Mouse (Mus musculus) G1E (cell line): ENCODE data around the gene Selenok. TPM values are rescaled to one million over a fixed set of nuclear protein-coding genes. Genes with fewer than 3 reads are reported as not detected.

Source experiments
- ATAC-seq: 2 replicates; pipeline ENCODE4 v1.8.0; 2016; ENCODE audit warnings: mild to moderate bottlenecking; ENCODE audit not compliant: insufficient number of reproducible peaks, poor library complexity, low FRiP score, severe bottlenecking; ENCODE audit errors: extremely low read depth
- DNase-seq: peaks from one replicate; pipeline ENCODE4 v3.0.0; 2012; ENCODE audit warnings: low spot score
- H3K27me3 ChIP-seq: 2 replicates; pipeline ENCODE4 v1.6.1; 2012; ENCODE audit warnings: mild to moderate bottlenecking, low read length, inconsistent platforms; ENCODE audit not compliant: insufficient read depth
- H3K36me3 ChIP-seq: replicated peaks from 2 replicates; pipeline ENCODE3; 2012; ENCODE audit warnings: mild to moderate bottlenecking, inconsistent platforms
- H3K4me1 ChIP-seq: 2 replicates; pipeline ENCODE4 v1.6.1; 2012; ENCODE audit warnings: low read depth, low read length, inconsistent platforms, mixed read lengths; ENCODE audit not compliant: insufficient read depth
- H3K4me3 ChIP-seq: 2 replicates; pipeline ENCODE4 v1.5.1; 2012; ENCODE audit warnings: low read depth, mild to moderate bottlenecking, inconsistent platforms, low read length, moderate library complexity, mixed read lengths
- H3K9me3 ChIP-seq: replicated peaks from 2 replicates; pipeline ENCODE4 v1.6.1; 2012; ENCODE audit warnings: inconsistent platforms
- CTCF ChIP-seq: IDR thresholded peaks from 2 replicates; pipeline ENCODE4 v1.5.1; 2012; ENCODE audit warnings: low read depth, low read length, inconsistent platforms, mixed read lengths
- GATA1 ChIP-seq: IDR thresholded peaks from 2 replicates; pipeline ENCODE4 v1.6.1; 2012; ENCODE audit warnings: borderline replicate concordance, low read length, inconsistent platforms, mixed read lengths
- GATA2 ChIP-seq: IDR thresholded peaks from 2 replicates; pipeline ENCODE4 v1.6.1; 2012; ENCODE audit warnings: low read depth, low read length, inconsistent platforms, borderline replicate concordance
- POLR2AphosphoS5 ChIP-seq: IDR thresholded peaks from 2 replicates; pipeline ENCODE4 v1.6.1; 2012; ENCODE audit warnings: low read depth, low read length, inconsistent platforms; ENCODE audit not compliant: insufficient replicate concordance
- TAL1 ChIP-seq: conservative IDR thresholded peaks from 2 replicates; pipeline ENCODE4 v1.6.1; 2012; ENCODE audit warnings: low read depth, low read length, inconsistent platforms, mixed read lengths
- polyA plus RNA-seq: library from polyadenylated mRNA; stranded (reverse); fragments of >175 nt; gene quantifications from 2 replicates; pipeline ENCODE4 v1.2.3, GENCODE M21; 2012
- total RNA-seq, 2 experiments: library from RNA; stranded (forward) in 1 of 2; stranded (reverse) in 1 of 2; fragments of 200-1000 nt in 1 of 2; fragments of >200 nt in 1 of 2; fragmentation: Nextera tagmentation in 1 of 2; gene quantifications; 2 replicates each; pipeline ENCODE4 v1.2.3; 2014 to 2017

Gene Selenok
- total and polyA plus RNA-seq, 3 experiments: 6.2 to 312 (median 49.4) TPM

DNA sequence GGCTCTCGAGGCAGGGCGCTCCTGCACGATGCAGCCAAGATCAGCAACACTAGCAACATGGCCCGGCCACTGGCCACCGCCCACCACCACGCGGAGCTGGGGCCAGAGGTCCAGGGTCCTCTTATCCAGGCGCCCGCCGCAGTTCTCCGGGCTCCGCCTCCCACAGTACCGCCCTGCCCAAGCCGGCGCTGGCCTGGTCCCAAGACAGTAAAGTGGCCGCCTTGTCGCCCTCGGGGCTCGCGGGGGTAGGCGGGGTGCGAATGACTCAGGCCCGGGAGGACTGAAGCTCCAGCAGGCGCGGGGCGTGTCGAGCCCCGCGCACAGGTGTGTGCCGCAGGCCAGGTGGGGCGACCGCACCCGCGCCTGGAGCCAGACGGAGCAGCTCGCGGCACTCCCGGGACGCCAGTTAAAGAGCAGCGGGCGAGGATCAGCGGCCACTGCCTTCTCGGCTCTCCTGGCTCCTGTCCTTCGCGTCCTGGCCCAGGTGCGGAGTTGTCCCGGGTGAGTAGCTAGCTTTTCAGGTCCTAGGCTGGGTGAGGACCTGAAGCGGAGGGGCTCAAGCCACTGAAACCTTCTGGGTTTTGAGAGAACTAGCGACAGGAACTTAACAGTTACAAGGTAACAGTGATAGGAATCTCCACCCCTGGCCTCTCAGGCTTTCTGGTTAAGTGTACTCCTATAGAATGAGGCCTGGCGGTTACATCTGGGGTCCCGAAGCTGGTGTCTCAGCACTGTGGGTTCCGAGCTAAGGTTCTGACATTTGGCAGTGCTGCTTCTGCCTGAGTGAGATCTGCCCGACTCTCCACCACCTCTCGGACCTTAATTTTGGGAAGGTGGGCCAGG, 40.8 kb downstream of the Selenok start, which contains the start of the genes Il17rb and Chdh:
TSS of gene Il17rb (minus strand) at position 164 of the 843 bp plus-strand sequence.
TSS of gene Chdh (plus strand) at position 291 of the 843 bp plus-strand sequence.
- Histone ChIP-seq H3K4me3 (no peak within 1 kb of the TSS), H3K9me3 (no peaks in the 10 kb centered on the region), H3K27me3 (peaks cover 14% of the 10 kb centered on the region), H3K4me1 (no peaks in the 10 kb centered on the region), H3K36me3 (no peaks in the 10 kb centered on the region)
- ATAC-seq (no peak), DNase-seq (no peak)
- TF ChIP-seq TAL1 (no peak), GATA1 (no peak), POLR2AphosphoS5 (no peak), GATA2 (no peak), CTCF (no peak)

DNA sequence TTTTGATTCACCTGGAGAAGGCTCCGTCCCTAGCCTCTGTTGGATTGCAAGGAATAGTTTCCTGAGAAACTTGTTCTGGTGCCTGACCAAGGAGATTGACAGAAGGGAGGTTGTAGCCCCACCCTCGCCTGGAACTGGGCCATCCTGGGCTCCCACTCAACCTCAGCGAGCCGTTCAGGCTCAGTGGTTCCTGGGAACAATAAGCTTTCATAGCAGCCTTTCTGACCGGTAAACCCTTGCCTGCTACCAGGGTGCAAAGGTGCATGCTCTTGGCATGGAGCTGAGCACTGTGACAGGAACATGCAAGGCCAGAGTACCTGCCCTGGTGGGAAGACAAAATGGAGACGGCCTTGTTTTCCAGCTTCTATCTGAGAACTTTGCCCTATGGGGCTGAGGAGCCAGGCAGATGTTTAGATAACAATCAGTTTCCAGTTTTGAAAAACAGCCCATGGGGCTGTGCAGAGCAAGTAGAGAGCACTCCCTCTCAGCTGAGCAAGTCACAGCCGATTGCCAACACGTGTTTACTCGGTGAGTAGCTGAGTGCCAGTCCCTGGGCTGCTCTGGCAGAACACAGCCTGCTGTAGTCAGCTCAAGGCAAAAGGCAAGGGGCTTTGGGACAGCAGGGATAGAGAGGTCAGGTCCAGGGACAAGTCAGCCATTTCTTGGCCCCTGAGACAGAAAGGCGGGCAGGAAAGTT, 41.9 kb downstream of the Selenok start:
- Histone ChIP-seq H3K27me3 (peaks cover 10% of the 10 kb centered on the region), H3K4me3 (no peak overlapping the region)
- no peak for TF ChIP-seq GATA2

DNA sequence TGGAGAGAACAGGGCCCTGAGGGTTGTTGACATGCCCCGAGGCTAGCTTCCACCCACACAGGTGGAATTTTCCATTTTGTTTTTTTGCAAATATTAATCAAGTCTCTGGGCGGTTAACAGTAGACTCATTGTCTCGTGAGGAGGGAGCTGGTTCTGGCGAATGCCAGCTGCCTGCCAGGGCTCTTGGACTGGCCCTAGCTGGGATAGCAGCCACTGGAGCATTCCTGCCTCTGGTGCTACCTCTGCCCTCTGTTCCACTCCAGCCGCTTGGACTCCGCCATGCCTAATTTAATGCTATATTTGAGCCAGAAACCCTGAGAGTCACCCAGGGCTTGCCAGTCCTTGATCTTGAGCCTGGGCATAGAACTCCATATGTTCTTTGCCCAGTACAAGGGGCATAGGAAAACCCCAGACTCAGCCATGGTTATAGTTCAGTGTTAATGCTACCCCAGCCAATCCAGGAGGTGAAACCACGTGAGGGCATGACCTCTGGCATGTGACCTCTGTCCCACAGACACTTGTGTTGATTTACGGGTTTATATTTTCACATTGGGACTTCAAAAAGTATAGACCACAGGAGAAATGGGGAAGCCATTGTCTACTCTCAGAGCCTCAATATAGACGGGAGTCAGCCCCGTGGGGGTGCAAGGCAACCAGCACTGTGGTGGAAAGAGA, 43.9 kb downstream of the Selenok start:
- no peak for ATAC-seq
- TF ChIP-seq TAL1 (no peak), GATA2 (no peak), CTCF (no peak), POLR2AphosphoS5 (no peak), GATA1 (no peak)
- H3K4me1 ChIP-seq: no peaks in the 10 kb centered on the region
- no peak overlapping the region for H3K4me3 ChIP-seq
- no peaks in the 10 kb centered on the region for H3K9me3 ChIP-seq
- no peaks in the 10 kb centered on the region for H3K36me3 ChIP-seq
- DNase-seq: no peak
- H3K27me3 ChIP-seq: peaks cover 10% of the 10 kb centered on the region; the same call in 1 of the 2 replicates

More for the DNA sequence above, 41.9 kb downstream of the Selenok start:
- Histone ChIP-seq H3K36me3 (no peaks in the 10 kb centered on the region), H3K9me3 (no peaks in the 10 kb centered on the region), H3K4me1 (no peaks in the 10 kb centered on the region)
- DNase-seq (no peak), ATAC-seq (no peak)

DNA sequence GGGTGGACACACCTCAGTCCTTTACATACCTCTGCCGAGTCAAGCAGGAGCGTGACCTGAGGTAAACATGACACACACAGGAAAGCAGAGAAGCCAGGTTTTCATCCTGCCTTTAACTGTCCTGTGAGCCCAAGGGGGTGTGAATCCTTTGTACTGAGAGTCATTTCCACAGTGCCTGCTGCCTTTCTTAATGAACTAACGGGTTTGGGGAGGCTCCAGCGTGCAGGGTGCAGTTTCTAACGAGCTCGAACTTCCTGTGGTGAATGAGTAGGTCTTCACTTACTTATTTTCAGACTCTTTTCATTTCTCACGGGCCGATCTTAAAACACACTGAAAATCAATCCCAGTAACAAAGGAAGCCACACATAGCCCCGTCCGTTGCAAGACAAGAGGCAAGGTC, 46.4 kb downstream of the Selenok start:
- ATAC-seq: no peak
- no peaks in the 10 kb centered on the region for H3K9me3 ChIP-seq
- TF ChIP-seq TAL1 (no peak), CTCF (no peak), POLR2AphosphoS5 (no peak), GATA2 (no peak), GATA1 (no peak)
- H3K4me3 ChIP-seq: no peak overlapping the region
- peaks cover 10% of the 10 kb centered on the region; the same call in 1 of the 2 replicates for H3K27me3 ChIP-seq
- no peaks in the 10 kb centered on the region for H3K36me3 ChIP-seq
- no peaks in the 10 kb centered on the region for H3K4me1 ChIP-seq
- DNase-seq: no peak

GRCm38 (mm10) chr14:30015008-30015407, 46.9 kb downstream of the Selenok start:
- ATAC-seq (no peak), DNase-seq (no peak)
- TF ChIP-seq CTCF (no peak), TAL1 (no peak), POLR2AphosphoS5 (no peak), GATA2 (no peak), GATA1 (no peak)
- Histone ChIP-seq H3K27me3 (peaks cover 8% of the 10 kb centered on the region; the same call in 1 of the 2 replicates), H3K4me1 (no peaks in the 10 kb centered on the region), H3K4me3 (no peak overlapping the region), H3K36me3 (no peaks in the 10 kb centered on the region), H3K9me3 (no peaks in the 10 kb centered on the region)

DNA sequence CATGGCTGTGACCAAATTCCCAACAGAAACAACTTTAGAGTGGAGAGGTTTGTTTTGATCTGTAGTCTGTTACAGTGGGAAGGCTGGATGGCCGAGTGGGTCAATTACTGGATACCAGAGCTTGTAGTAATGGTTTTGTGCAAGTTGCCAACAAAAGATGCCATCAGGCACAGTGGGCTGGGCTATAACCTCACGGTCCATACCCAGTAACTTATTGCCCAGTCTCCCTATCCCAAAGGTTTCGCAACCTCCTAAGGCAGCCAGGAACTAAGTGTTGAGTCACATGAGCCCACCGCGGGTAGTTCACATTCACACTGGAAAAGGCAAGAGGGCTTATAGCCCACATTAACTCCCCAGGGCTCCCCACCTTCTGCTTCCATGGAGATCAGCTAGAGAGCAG, 48.6 kb downstream of the Selenok start:
- Histone ChIP-seq H3K4me1 (no peaks in the 10 kb centered on the region), H3K4me3 (no peak overlapping the region), H3K36me3 (no peaks in the 10 kb centered on the region), H3K9me3 (no peaks in the 10 kb centered on the region), H3K27me3 (no peaks in the 10 kb centered on the region)
- TF ChIP-seq GATA2 (no peak), GATA1 (no peak), CTCF (no peak), TAL1 (no peak), POLR2AphosphoS5 (no peak)
- ATAC-seq (no peak), DNase-seq (no peak)
